Mouse (Mus musculus): ENCODE data around the gene Amdhd1. TPM values are rescaled to one million over a fixed set of nuclear protein-coding genes. Genes with fewer than 3 reads are reported as not detected.
"Not testable (repeated sequence)": the region's sequence is repeated elsewhere in the genome, so short reads cannot be mapped to it uniquely, and the experiment has no call there.

The Amdhd1 gene
- under 1 TPM; 0.76 to 0.82 TPM for total RNA-seq (2021)

DNA sequence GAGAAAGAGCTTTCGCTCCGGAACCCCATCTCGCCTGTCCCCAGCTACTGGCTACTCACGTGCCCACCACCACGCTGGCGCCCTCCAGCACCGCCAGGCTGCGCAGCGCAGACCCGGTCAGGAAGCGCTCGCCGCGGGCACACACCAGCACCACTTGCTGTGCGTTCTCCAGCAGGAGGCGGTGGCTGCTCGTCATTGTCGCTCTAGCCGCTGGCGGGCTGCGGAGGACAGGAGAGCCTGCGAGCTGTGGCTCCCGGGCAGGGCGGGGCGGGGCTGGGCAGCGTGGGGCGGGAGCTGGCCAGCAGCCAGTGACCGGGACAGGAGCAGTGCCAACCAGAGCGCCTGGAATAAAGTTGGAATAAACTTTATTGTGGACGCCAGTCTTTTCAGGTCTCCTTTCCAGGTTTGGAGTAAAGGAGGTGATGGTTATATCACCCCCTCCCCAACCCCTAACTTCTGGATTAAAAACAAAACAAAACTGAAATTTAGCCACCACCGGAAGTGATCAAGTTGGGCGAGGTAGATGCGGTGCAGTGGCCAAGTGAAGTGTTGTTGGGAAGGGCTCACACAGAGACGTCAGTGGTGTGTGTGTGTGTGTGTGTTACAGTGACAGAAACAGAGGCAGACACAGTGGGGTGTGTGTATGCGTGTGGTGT is at the start of gene Amdhd1:
Gene Amdhd1, minus strand, starts transcription at position 259 of the 656 bp plus-strand sequence.
- peak; percentile 41 to 63 for DNase-seq (ENCODE audit: low spot score in 2 of 2)
- intact Hi-C loops (cut with DNase I) = loop anchor here (10.0 kb wide), 1 partner anchor 115 kb away; no protein-coding TSS in a partner anchor

DNA sequence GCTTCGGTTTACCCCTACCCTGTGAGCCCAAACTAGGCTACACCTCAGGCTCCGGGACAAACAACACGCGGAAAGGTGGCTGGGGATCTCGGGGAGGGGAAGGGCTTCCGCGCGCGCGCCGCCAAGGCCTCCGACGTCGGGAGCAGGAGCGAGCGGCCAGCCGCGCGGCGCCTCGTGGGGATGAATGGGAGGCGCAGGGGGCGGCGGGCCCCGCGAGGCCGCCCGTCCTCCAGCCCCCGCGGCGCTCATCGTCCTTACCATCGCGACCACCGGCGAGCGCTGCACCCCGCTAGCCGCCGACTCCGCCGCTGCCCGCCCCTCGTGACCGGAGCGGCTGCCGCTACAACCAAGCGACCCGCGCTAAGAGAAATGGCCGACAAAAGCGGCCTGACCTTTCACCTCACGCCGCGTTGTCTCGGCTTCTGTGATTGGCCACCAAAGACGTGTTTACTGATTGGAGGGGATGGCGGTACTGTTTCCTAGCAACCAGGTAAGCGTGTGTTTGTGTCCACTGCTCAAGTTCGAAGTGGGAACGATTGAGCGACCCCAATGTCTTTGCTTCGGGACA is 49.5 kb upstream of the Amdhd1 start, which contains the start of gene Snrpf:
Gene Snrpf, minus strand, starts transcription at position 426 of the 568 bp plus-strand sequence.
- intact Hi-C loops (cut with DNase I) = no loop called here
- peak; percentile 94 to 97 for DNase-seq (ENCODE audit: low spot score in 2 of 2)

GRCm38 (mm10) chr10:93588796-93589195 is 49.0 kb upstream of the Amdhd1 start:
- intact Hi-C loops (cut with DNase I) = no loop called here
- no peak for DNase-seq (ENCODE audit: low spot score in 2 of 2)

DNA sequence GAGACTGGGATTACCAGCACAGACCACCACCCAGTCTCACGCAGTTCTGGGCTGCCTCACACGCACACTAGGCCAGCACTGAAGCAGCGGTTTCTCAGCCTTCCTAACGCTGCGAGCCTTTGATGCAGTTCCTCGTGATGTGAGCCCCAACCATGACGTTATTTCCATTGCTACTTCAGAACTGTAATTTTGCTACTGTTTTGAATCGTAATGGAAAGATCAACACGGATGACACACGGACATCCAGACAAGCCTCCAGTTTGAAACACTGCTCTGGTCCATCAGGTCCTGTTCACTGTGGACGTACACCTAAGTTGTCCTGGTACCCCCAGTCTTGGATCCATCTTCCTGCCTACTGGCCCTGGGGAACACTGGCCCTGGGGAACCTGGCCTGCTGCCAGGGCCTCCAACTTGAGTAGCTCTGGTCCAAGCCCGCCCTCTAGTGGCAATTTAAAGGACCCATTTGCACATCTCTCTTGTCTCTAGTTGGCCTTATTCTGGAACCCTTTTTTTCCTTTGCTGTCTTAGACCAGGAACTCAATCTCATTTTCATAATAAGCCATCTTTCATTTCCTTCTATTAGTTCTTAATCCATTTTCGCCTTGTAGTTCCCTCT is 37.5 kb upstream of the Amdhd1 start:
- peak; percentile 80 to 83 for DNase-seq (ENCODE audit: low spot score in 2 of 2)
- intact Hi-C loops (cut with DNase I) = loop anchor here (1.0 to 10.0 kb wide), 4 partner anchors 93 to 533 kb away; no protein-coding TSS in a partner anchor

DNA sequence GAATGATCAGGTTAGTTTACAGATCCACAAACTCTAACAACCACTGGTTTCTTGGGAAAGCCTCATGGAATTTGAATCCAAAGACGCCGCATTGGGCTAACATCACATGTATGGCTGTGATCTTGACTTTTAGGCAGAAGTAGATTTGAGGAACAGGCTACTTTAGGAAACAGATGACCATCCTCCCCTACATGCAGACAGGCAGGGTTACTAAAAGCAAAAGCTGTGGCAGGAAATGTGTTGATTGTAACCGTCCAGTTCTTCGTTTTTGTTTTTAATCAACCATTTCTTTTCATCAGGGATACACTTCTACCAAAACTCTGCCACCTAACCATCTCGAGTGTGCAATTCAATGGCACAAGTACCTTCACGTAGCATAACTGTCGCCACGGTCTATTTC is 36.1 kb upstream of the Amdhd1 start:
- DNase-seq (ENCODE audit: low spot score in 2 of 2) = no peak
- intact Hi-C loops (cut with DNase I) = loop anchor here (2.0 to 10.0 kb wide), 3 partner anchors 91 to 531 kb away; no protein-coding TSS in a partner anchor

DNA sequence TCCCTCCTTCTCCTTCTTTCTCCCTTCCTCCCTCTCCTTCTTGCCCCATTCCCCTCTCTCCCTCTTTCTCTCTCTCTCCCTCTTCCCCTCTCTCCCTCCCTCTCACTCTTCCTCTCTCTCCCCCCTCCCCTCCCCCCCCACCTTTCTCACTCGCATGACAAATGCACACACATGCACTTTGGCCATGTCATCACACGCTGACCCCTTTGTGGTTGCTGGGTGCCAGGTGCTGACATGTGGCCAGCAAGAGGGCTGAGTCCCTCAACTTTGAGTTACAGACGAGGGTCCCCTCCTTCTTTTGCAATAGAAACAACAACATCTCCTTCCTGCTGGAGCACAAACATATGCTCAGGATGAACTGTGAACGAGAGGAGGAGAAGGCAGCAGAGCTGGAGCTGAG is 35.1 kb upstream of the Amdhd1 start:
- no peak for DNase-seq (ENCODE audit: low spot score in 2 of 2)
- intact Hi-C loops (cut with DNase I) = loop anchor here (5.0 to 10.0 kb wide), 2 partner anchors 283 to 530 kb away; no protein-coding TSS in a partner anchor

DNA sequence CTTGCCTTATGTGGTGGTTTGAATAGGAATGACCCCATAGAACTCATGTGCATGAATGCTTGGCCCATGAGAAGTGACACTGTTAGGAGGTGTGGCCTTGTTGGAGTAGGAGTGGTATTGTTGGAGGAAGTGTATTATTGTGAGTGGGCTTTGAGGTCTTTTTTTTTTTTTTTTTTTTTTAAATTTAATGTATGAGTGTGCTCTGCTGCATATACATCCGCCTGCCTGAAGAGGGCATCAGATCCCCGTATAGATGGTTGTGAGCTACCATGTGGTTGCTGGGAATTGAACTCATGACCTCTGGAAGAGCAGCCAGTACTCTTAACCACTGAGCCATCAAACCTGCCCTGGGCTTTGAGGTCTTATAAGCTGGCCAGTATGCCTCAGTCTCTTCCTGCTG is 32.4 kb upstream of the Amdhd1 start:
- no peak for DNase-seq (ENCODE audit: low spot score in 2 of 2)
- intact Hi-C loops (cut with DNase I) = loop anchor here (10.0 kb wide), 1 partner anchor 527 kb away; no protein-coding TSS in a partner anchor

- no peak for DNase-seq (ENCODE audit: low spot score in 2 of 2)
- intact Hi-C loops (cut with DNase I) = no loop called here
These were observed 28.8 kb upstream of the Amdhd1 start for GRCm38 (mm10) chr10:93568671-93569070.

GRCm38 (mm10) chr10:93567841-93568566 is 28.2 kb upstream of the Amdhd1 start:
- intact Hi-C loops (cut with DNase I) = no loop called here
- DNase-seq (ENCODE audit: low spot score in 2 of 2) = no peak

DNA sequence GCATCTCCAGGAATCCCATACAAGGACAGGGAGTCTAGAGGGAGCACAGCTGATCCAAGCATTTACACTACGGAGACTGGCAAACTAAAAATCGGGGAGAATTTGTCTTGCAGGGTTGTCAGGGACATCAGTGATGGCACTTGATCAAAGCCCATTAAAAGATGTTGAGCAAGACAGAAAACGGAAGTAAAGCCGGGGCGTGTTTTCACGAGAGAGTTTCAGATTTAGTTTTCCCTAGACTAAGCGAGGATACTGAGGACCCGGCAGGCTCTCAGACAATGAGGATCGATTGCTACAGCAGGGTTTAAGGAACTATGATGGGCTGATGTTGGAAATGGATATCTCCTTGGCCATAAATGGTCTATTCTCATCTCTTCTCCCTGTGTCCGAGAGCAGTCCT is 27.2 kb upstream of the Amdhd1 start:
- intact Hi-C loops (cut with DNase I) = no loop called here
- no peak for DNase-seq (ENCODE audit: low spot score in 2 of 2)

GRCm38 (mm10) chr10:93564518-93565090 is 24.8 kb upstream of the Amdhd1 start:
- no peak for DNase-seq (ENCODE audit: low spot score in 2 of 2)
- intact Hi-C loops (cut with DNase I) = no loop called here

GRCm38 (mm10) chr10:93559786-93560185 is 20.0 kb upstream of the Amdhd1 start:
- DNase-seq (ENCODE audit: low spot score in 2 of 2) = no peak
- intact Hi-C loops (cut with DNase I) = no loop called here

GRCm38 (mm10) chr10:93557971-93558370 is 18.1 kb upstream of the Amdhd1 start:
- intact Hi-C loops (cut with DNase I); DNase-seq (ENCODE audit: low spot score in 2 of 2): not testable (repeated sequence)

GRCm38 (mm10) chr10:93552596-93552995 is 12.8 kb upstream of the Amdhd1 start:
- no peak for DNase-seq (ENCODE audit: low spot score in 2 of 2)
- intact Hi-C loops (cut with DNase I) = no loop called here

- no peak for DNase-seq (ENCODE audit: low spot score in 2 of 2)
- intact Hi-C loops (cut with DNase I) = loop anchor here (1.0 to 10.0 kb wide), 2 partner anchors 64 to 125 kb away; no protein-coding TSS in a partner anchor
These were observed 10.0 kb upstream of the Amdhd1 start for GRCm38 (mm10) chr10:93549821-93550220.

- DNase-seq (ENCODE audit: low spot score in 2 of 2) = peak; percentile 64 to 81
- intact Hi-C loops (cut with DNase I) = loop anchor here (1.0 to 10.0 kb wide), 3 partner anchors 59 to 124 kb away; no protein-coding TSS in a partner anchor
These were observed 9.2 kb upstream of the Amdhd1 start for GRCm38 (mm10) chr10:93548991-93549390.

- DNase-seq (ENCODE audit: low spot score in 2 of 2) = no peak
- intact Hi-C loops (cut with DNase I) = loop anchor here (1.0 to 10.0 kb wide), 2 partner anchors 58 to 123 kb away; no protein-coding TSS in a partner anchor
These were observed 8.0 kb upstream of the Amdhd1 start for GRCm38 (mm10) chr10:93547741-93548270.

GRCm38 (mm10) chr10:93544172-93544571 is 4.3 kb upstream of the Amdhd1 start:
- no peak for DNase-seq (ENCODE audit: low spot score in 2 of 2)
- intact Hi-C loops (cut with DNase I) = loop anchor here (10.0 kb wide), 1 partner anchor 119 kb away; no protein-coding TSS in a partner anchor

- intact Hi-C loops (cut with DNase I) = loop anchor here (10.0 kb wide), 1 partner anchor 118 kb away; no protein-coding TSS in a partner anchor
- DNase-seq (ENCODE audit: low spot score in 2 of 2) = no peak
These were observed 3.3 kb upstream of the Amdhd1 start for GRCm38 (mm10) chr10:93543176-93543575.
